Mouse (Mus musculus) stomach, embryonic 16.5 days (tissue): ENCODE results near the gene Notch4. TPM values are rescaled to one million over a fixed set of nuclear protein-coding genes. Genes with fewer than 3 reads are reported as not detected.

ENCODE experiments used
- ATAC-seq: fragments of 200-750 bp; cut with Nextera tagmentation; 2 replicates; pipeline ENCODE4 v1.8.0; 2017; ENCODE audit warnings: moderate number of reproducible peaks, moderate TSS enrichment; ENCODE audit not compliant: insufficient read depth, low FRiP score
- H3K27ac ChIP-seq: fragments of 300-500 bp; sonication (generic); 2 replicates; pipeline ENCODE4 v1.5.1; 2014; ENCODE audit warnings: low read length
- H3K27me3 ChIP-seq: fragments of 300-500 bp; sonication (generic); 2 replicates; pipeline ENCODE4 v1.6.1; 2014; ENCODE audit warnings: low read length, control low read depth, mixed read lengths; ENCODE audit not compliant: control insufficient read depth, insufficient read depth
- H3K36me3 ChIP-seq: fragments of 300-500 bp; sonication (generic); 2 replicates; pipeline ENCODE4 v1.6.1; 2014; ENCODE audit warnings: low read length; ENCODE audit not compliant: control insufficient read depth, insufficient read depth
- H3K4me1 ChIP-seq: fragments of 300-500 bp; sonication (generic); 2 replicates; pipeline ENCODE4 v1.6.1; 2014; ENCODE audit warnings: low read length, control low read depth, mixed read lengths; ENCODE audit not compliant: control insufficient read depth, insufficient read depth
- H3K4me2 ChIP-seq: fragments of 300-500 bp; sonication (generic); 2 replicates; pipeline ENCODE4 v1.6.1; 2014; ENCODE audit warnings: low read depth, low read length, mixed read lengths
- H3K4me3 ChIP-seq: fragments of 300-500 bp; sonication (generic); replicated peaks from 2 replicates; pipeline ENCODE4 v1.5.1; 2014; ENCODE audit warnings: mild to moderate bottlenecking, low read length
- H3K9ac ChIP-seq: fragments of 300-500 bp; sonication (generic); 2 replicates; pipeline ENCODE4 v1.6.1; 2014; ENCODE audit warnings: low read length
- H3K9me3 ChIP-seq: fragments of 300-500 bp; sonication (generic); replicated peaks from 2 replicates; pipeline ENCODE4 v1.6.1; 2016; ENCODE audit warnings: low read length, control low read depth; ENCODE audit not compliant: control insufficient read depth
- WGBS: fragments of 180-500 bp; shearing (Covaris S2); extraction: QIAGEN DNeasy Blood & Tissue Kit; methylation state at CpG from one replicate; pipeline ENCODE4 v1.1.7; 2014; 5-methylcytosine and 5-hydroxymethylcytosine counted together
- polyA plus RNA-seq: library from polyadenylated mRNA; unstranded; fragments of >200 nt; fragmentation: Nextera tagmentation; extraction: Ambion mirVana; gene quantifications from 2 replicates; pipeline ENCODE4 v1.2.1, GENCODE M21; 2015

The Notch4 gene
- polyA plus RNA-seq, 1 experiment from 2014 or later, result 4.7 TPM

DNA sequence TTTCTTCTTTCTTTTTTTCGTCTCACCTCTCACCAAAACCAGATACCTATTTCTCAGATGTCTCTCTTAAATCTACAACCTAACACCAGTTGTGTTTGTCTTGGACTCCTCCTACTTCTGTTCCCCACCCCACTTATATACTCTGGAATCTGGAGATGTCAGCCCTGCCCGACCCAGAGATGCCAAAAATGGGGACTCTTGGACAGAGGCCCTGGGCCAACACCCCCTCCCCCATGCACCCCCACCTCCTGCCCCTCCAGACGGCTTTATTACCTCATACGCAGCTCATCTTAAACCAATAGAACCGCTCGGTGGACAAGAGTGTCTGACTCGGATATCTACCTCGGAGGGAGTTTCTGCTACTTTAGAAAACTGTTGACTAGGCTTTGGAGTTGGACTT lies 32.0 kb downstream of the Notch4 start:
- Histone ChIP-seq H3K36me3 (peaks cover 22% of the 10 kb centered on the region), H3K9ac (no peak overlapping the region), H3K4me2 (no peak overlapping the region), H3K27ac (no peak overlapping the region), H3K4me3 (no peak overlapping the region), H3K4me1 (peaks cover 47% of the 10 kb centered on the region), H3K27me3 (no peaks in the 10 kb centered on the region), H3K9me3 (no peaks in the 10 kb centered on the region)
- WGBS, result 62% methylated on average over 8 of the region's 8 CpGs
- no peak for ATAC-seq

DNA sequence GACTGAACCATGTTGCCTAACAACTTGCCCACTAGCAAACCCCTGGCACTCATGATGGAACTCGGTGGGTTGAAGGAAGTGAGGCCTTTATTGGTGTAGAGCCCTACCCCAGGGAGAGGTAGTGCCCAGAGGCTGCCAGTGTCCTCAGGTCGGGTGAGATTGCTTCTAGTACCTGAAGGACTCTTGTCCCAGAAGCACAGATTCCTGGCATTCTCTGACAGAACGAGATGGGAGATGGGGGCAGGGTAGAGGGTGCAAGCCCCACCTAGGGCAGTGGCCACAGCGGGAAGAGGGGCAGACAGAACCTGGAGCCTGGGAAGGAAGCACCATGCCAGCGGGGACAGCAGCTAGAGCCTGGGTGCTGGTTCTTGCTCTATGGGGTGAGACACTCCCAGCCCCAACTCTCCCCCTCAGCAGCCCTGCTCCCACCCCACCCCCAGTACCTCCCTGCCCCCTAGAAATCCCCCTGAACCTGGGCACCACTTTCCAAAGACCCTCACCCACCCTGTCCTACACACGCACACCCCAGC lies 33.6 kb downstream of the Notch4 start, which contains the start of gene Ager:
Gene Ager (plus strand): TSS at position 297 of the 530 bp plus-strand sequence.
- Histone ChIP-seq H3K9ac (peak within 1 kb of the TSS; percentile 51; the same call in 1 of the 2 replicates), H3K4me3 (no peak within 1 kb of the TSS), H3K4me2 (no peak within 1 kb of the TSS), H3K9me3 (no peaks in the 10 kb centered on the region), H3K4me1 (peaks cover 48% of the 10 kb centered on the region), H3K36me3 (peaks cover 22% of the 10 kb centered on the region), H3K27ac (peak within 1 kb of the TSS; percentile 38; the same call in 1 of the 2 replicates), H3K27me3 (no peaks in the 10 kb centered on the region)
- no peak for ATAC-seq
- 19% methylated on average over 6 of the region's 6 CpGs for WGBS

- no peak for ATAC-seq
- peaks cover 41% of the 10 kb centered on the region for H3K4me1 ChIP-seq
- H3K9me3 ChIP-seq, result no peaks in the 10 kb centered on the region
- no peak overlapping the region for H3K9ac ChIP-seq
- H3K36me3 ChIP-seq, result peaks cover 17% of the 10 kb centered on the region
- H3K27me3 ChIP-seq, result no peaks in the 10 kb centered on the region
- no peak overlapping the region for H3K4me3 ChIP-seq
- WGBS, result 74% methylated on average over 9 of the region's 9 CpGs
- no peak overlapping the region for H3K4me2 ChIP-seq
- no peak overlapping the region for H3K27ac ChIP-seq
Measured at GRCm38 (mm10) chr17:34599891-34600290, 35.8 kb downstream of the Notch4 start.

GRCm38 (mm10) chr17:34601796-34602195 lies 37.7 kb downstream of the Notch4 start:
- Histone ChIP-seq H3K9ac (no peak overlapping the region), H3K4me3 (no peak overlapping the region), H3K9me3 (no peaks in the 10 kb centered on the region), H3K4me1 (peaks cover 39% of the 10 kb centered on the region), H3K36me3 (peaks cover 8% of the 10 kb centered on the region; the same call in 1 of the 2 replicates), H3K27me3 (no peaks in the 10 kb centered on the region), H3K27ac (no peak overlapping the region), H3K4me2 (no peak overlapping the region)
- WGBS, result 78% methylated on average over 12 of the region's 12 CpGs
- no peak for ATAC-seq

DNA sequence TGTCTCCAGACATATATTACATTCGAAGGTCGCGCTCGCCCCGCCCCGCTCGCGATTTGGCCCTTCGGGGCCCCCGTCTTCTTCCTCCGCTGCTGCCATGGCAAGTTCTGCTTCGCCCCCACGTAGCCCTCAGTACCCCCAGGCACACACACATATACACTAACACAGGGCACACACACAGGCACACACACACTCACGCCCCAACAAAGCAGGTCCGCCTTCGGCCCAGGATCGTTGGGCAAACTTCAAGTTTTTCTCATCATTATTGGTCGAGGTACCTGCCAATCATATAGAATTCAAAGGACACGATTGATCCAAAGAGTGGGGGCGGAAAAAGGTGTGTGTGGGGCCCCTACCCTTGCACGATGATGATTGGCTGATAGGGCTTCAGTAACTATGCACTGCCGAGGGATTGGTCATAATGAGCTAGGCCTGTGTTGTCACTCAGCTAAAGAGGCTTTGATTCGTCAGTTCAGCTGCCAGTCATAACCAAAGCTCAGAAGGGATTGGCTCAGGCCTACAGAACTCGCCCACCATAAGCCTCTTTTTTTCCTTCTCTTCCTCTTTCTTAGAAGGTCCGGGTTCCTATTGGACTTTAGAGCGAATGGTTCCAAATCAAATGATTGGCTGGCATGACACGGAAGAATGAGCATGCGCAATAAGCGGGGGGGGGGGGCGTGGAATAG lies 39.5 kb downstream of the Notch4 start, which contains the start of gene Rnf5:
Gene Rnf5 (minus strand): TSS at position 316 of the 686 bp plus-strand sequence.
- under 1% methylated on average over 30 of the region's 30 CpGs for WGBS
- Histone ChIP-seq H3K36me3 (peaks cover 8% of the 10 kb centered on the region; the same call in 1 of the 2 replicates), H3K4me2 (peak within 1 kb of the TSS; percentile 92), H3K4me3 (peak within 1 kb of the TSS; percentile 89), H3K27ac (peak within 1 kb of the TSS; percentile 96), H3K27me3 (no peaks in the 10 kb centered on the region), H3K9me3 (no peaks in the 10 kb centered on the region), H3K9ac (peak within 1 kb of the TSS; percentile 96), H3K4me1 (peaks cover 32% of the 10 kb centered on the region)
- ATAC-seq, result peak; percentile 94

- peak; percentile 87 for ATAC-seq
- Histone ChIP-seq H3K9me3 (no peaks in the 10 kb centered on the region), H3K36me3 (peaks cover 8% of the 10 kb centered on the region; the same call in 1 of the 2 replicates), H3K4me3 (peak within 1 kb of the TSS; percentile 89), H3K4me2 (peak within 1 kb of the TSS; percentile 92), H3K9ac (peak within 1 kb of the TSS; percentile 96), H3K4me1 (peaks cover 32% of the 10 kb centered on the region), H3K27me3 (no peaks in the 10 kb centered on the region), H3K27ac (peak within 1 kb of the TSS; percentile 96)
- under 1% methylated on average over 35 of the region's 35 CpGs for WGBS
Measured at GRCm38 (mm10) chr17:34604061-34604508, 40.0 kb downstream of the Notch4 start, which contains the start of gene Agpat1. Gene Agpat1 (plus strand): TSS chr17:34604262.

GRCm38 (mm10) chr17:34604511-34605237 lies 40.6 kb downstream of the Notch4 start:
- peaks cover 32% of the 10 kb centered on the region for H3K4me1 ChIP-seq
- H3K9ac ChIP-seq, result peak overlapping the region; percentile 96
- H3K4me2 ChIP-seq, result peak overlapping the region; percentile 92
- H3K27me3 ChIP-seq, result no peaks in the 10 kb centered on the region
- no peaks in the 10 kb centered on the region for H3K9me3 ChIP-seq
- no peak for ATAC-seq
- H3K4me3 ChIP-seq, result peak overlapping the region; percentile 89
- H3K36me3 ChIP-seq, result peaks cover 8% of the 10 kb centered on the region; the same call in 1 of the 2 replicates
- 13% methylated on average over 24 of the region's 24 CpGs for WGBS
- peak overlapping the region; percentile 96 for H3K27ac ChIP-seq

- Histone ChIP-seq H3K36me3 (peaks cover 3% of the 10 kb centered on the region; the same call in 1 of the 2 replicates), H3K27ac (peak overlapping the region; percentile 96), H3K9me3 (no peaks in the 10 kb centered on the region), H3K27me3 (no peaks in the 10 kb centered on the region), H3K9ac (peak overlapping the region; percentile 96), H3K4me1 (peaks cover 32% of the 10 kb centered on the region), H3K4me3 (peak overlapping the region; percentile 89), H3K4me2 (peak overlapping the region; percentile 92)
- whole genome bisulfite sequencing, result 1% methylated on average over 30 of the region's 30 CpGs
- peak; percentile 51 for ATAC-seq
Measured at GRCm38 (mm10) chr17:34605609-34606008, 41.5 kb downstream of the Notch4 start.
